Mouse (Mus musculus) mesoderm, embryonic 11.5 days (tissue): Measurements from ENCODE around the gene Rbm39.
"Not testable (repeated sequence)": the region's sequence is repeated elsewhere in the genome, so short reads cannot be mapped to it uniquely, and the experiment has no call there.

Experiments
- DNase-seq: peaks from one replicate; pipeline ENCODE4 v3.0.0-alpha.2; 2012; ENCODE audit warnings: low read depth, low spot score

Rbm39 gene

GRCm38 (mm10) chr2:156180824-156181590 is 969 bp upstream of the Rbm39 start:
- DNase-seq = no peak

- DNase-seq = no peak
Observed at GRCm38 (mm10) chr2:156179796-156180093, 293 bp downstream of the Rbm39 start.

- peak; percentile 87 for DNase-seq
Observed at GRCm38 (mm10) chr2:156179046-156179795, 817 bp downstream of the Rbm39 start.

DNA sequence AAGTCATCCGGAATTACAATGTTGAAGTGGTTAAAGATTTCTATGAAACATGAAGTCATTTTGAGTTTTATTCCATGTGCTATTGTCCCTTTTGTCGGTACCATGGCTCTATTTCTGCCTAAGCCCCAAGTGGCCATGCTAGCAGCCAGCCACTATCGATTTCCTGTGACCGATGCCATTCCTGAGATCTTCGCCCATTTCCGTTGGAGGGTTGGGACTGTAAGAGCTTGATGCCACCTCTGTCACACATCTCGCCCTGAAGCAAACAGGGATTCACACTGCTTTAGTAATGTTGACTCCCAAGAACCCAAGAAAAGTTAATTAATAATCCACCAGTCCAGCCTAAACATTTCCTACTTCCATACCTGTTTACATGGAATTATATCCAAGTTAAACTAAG is 2.4 kb downstream of the Rbm39 start:
- no peak for DNase-seq

GRCm38 (mm10) chr2:156177079-156177478 is 3.0 kb downstream of the Rbm39 start:
- no peak for DNase-seq

DNA sequence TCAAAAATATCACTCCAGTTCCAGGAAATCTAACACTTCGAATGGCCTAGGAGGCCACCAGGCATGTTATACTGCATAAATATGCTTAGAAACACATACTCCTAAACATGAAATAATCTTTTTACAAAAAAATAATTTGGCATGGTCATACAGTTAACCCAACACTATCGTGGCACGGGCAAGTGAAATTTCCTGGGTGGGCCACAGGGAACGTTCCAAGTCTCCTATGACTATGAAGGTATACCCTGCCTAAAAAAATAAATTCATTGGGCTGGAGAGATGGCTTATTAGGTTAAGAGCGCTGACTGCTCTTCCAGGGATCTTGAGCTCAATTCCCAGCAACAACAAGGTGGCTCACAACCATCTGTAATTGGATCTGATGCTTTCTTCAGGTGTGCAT is 13.5 kb downstream of the Rbm39 start:
- DNase-seq = no peak

DNA sequence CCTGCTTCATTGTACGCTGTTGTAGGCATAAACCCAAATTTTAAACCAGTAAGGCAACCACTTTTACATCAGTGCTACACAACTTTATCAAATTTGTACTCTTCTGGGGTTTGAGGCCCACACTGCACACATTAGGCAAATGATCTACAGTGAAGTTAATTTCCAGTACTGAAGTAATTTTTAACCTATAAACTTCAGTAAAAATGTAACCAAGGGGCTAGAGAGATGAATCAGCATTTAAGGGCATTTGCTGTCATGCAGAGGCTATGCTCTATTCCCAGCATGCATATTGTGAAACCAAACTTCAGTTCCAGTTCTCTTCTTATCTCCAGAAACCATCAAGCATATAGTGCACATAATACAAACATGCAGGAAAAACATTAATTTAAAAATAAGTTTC is 14.6 kb downstream of the Rbm39 start:
- no peak for DNase-seq

GRCm38 (mm10) chr2:156151538-156151937 is 28.5 kb downstream of the Rbm39 start:
- DNase-seq = no peak

DNA sequence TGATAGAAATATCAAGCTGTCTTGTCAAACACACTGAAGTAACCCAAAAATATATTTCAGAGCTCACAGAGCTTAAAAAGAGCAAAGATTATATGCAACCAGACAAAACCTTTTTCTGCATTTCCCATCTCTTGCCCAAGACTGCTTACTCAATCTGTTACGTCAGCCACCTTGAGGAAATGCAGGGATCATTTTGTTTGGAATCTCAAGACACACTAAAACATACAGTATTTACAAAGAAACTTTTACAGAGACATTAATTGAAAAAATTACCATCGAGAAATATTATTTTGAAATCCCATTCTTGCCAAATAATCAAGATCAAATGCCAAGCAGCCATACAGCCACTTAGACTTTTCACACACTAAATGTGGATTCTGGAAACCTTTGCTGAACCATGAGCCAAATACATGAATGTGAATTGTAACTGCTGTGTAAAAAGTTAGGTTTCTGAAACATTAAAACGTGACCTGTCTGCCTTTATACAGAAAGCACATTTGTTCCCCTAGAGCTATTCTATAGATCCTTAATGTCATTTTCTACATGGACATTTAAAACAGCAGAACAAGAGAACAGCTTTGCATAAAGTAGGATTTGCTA is 32.6 kb downstream of the Rbm39 start:
- DNase-seq = no peak

- DNase-seq = no peak
Observed at GRCm38 (mm10) chr2:156146272-156146989, 33.6 kb downstream of the Rbm39 start.

DNA sequence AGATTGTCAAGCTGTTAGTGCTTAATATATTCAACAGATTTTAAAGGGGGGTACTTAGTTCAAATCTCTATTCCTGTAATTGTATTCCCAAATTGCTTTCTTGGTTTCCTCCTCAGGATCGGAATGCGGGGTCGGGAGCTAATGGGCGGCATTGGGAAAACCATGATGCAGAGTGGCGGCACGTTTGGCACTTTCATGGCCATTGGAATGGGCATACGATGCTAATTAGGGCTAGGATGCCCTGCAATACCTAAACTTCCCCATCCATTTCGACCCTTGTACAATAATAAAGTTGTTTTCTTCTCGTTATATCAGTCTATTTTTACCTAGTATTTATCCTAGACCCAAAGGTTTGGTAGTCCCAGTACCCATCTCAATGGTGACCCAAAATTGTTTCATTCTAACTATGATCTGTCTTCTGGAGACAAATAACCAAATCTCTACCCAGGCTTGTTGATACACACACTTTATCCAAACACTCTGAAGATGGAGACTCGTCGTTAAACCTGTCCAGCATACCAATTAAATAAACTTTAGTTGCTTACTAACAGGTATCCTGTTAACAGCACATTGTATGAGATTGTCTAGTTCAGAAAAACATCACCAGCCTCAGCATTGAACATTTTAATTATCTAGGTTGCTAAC is 34.4 kb downstream of the Rbm39 start:
- DNase-seq = no peak

- peak; percentile 97 for DNase-seq
Observed at GRCm38 (mm10) chr2:156143953-156144724, 35.9 kb downstream of the Rbm39 start, which contains the start of the genes Romo1 and Nfs1. Romo1 (plus strand) TSS chr2:156144039. Nfs1 (minus strand) TSS chr2:156144186.

GRCm38 (mm10) chr2:156143367-156143766 is 36.7 kb downstream of the Rbm39 start:
- no peak for DNase-seq

- DNase-seq = no peak
Observed at GRCm38 (mm10) chr2:156142820-156143219, 37.2 kb downstream of the Rbm39 start.

- no peak for DNase-seq
Observed at GRCm38 (mm10) chr2:156135695-156136094, 44.3 kb downstream of the Rbm39 start.

- no peak for DNase-seq
Observed at GRCm38 (mm10) chr2:156134161-156134560, 45.9 kb downstream of the Rbm39 start.

DNA sequence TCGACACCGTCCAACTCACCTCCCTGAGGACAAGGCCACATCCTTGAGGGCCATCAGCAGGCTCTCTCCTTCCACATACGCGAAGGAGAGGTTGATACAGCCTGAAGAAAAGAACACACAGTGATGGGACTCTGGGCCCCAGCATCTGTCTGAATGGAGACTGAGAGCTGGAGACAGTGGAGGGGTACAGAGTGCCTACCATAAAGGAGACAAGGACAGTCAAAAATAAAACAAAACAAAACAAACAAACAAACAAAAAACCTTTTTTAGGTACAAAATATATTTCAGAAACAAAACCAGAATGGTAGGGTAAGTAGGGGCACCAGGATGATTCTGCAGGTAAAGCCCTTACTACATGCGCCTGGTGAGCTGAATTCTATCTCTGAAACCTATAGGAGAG is 53.0 kb downstream of the Rbm39 start, which contains the start of gene Gm28036:
Gene Gm28036 (minus strand): TSS at position 101 of the 400 bp plus-strand sequence.
- no peak for DNase-seq

DNA sequence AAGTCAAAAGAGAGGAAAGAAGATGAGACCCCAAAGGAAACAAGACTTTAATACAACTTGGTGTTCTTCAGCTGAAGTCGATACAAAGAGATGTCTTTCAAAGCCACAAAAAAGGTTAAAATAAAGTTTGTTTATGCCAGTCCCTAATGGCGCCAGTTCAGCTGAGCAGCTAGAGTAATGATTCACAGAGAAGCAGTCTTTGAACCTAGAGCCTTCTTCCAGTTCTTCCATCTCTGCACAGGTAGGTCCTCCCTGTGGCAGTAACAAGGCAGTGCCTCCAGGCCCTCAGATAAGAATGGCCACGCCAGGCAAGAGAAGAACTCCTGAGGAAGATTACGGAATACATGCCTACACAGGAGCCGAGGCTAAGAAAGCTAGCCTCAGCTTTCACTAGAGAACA is 56.3 kb downstream of the Rbm39 start:
- DNase-seq = no peak

- no peak for DNase-seq
Observed at GRCm38 (mm10) chr2:156119566-156119965, 60.5 kb downstream of the Rbm39 start.

- DNase-seq = not testable (repeated sequence)
Observed at GRCm38 (mm10) chr2:156112080-156112423, 68.0 kb downstream of the Rbm39 start.
